Mouse (Mus musculus): ENCODE data around the gene Slx1b. TPM values are rescaled to one million over a fixed set of nuclear protein-coding genes. Genes with fewer than 3 reads are reported as not detected.

Slx1b gene
- polyA plus RNA-seq, 1 experiment from 2014 or later, result 3.0 TPM

- no peak for ATAC-seq (ENCODE audit: insufficient read depth)
Observed at GRCm38 (mm10) chr7:126718787-126719337, 23.3 kb upstream of the Slx1b start.

GRCm38 (mm10) chr7:126717566-126717965 lies 22.0 kb upstream of the Slx1b start:
- no peak overlapping the region for H3K4me3 ChIP-seq (replicated peaks)
- H3K27me3 ChIP-seq, result no peaks in the 10 kb centered on the region
- WGBS (ENCODE audit: insufficient replicate concordance), result 79% methylated on average over 3 of the region's 3 CpGs
- no peak for ATAC-seq (ENCODE audit: insufficient read depth)
- H3K4me2 ChIP-seq, result no peak overlapping the region
- H3K9me3 ChIP-seq (replicated peaks), result no peaks in the 10 kb centered on the region
- no peaks in the 10 kb centered on the region for H3K36me3 ChIP-seq (replicated peaks)
- H3K9ac ChIP-seq, result no peak overlapping the region
- no peaks in the 10 kb centered on the region for H3K4me1 ChIP-seq (replicated peaks)
- H3K27ac ChIP-seq (replicated peaks), result no peak overlapping the region

More at GRCm38 (mm10) chr7:126718787-126719337, 23.3 kb upstream of the Slx1b start:
- H3K4me1 ChIP-seq (replicated peaks), result no peaks in the 10 kb centered on the region
- H3K36me3 ChIP-seq (replicated peaks), result no peaks in the 10 kb centered on the region
- no peaks in the 10 kb centered on the region for H3K27me3 ChIP-seq
- H3K27ac ChIP-seq (replicated peaks), result no peak overlapping the region
- no peak overlapping the region for H3K4me3 ChIP-seq (replicated peaks)
- no peaks in the 10 kb centered on the region for H3K9me3 ChIP-seq (replicated peaks)
- H3K4me2 ChIP-seq, result no peak overlapping the region
- 80% methylated on average over 5 of the region's 5 CpGs for WGBS (ENCODE audit: insufficient replicate concordance)
- H3K9ac ChIP-seq, result no peak overlapping the region

GRCm38 (mm10) chr7:126715679-126716078 lies 20.1 kb upstream of the Slx1b start:
- no peak overlapping the region for H3K9ac ChIP-seq
- H3K36me3 ChIP-seq (replicated peaks), result no peaks in the 10 kb centered on the region
- no peaks in the 10 kb centered on the region for H3K9me3 ChIP-seq (replicated peaks)
- no peak overlapping the region for H3K4me2 ChIP-seq
- no peak for ATAC-seq (ENCODE audit: insufficient read depth)
- 72% methylated on average over 4 of the region's 4 CpGs for WGBS (ENCODE audit: insufficient replicate concordance)
- H3K27me3 ChIP-seq, result no peaks in the 10 kb centered on the region
- no peak overlapping the region for H3K27ac ChIP-seq (replicated peaks)
- H3K4me1 ChIP-seq (replicated peaks), result no peaks in the 10 kb centered on the region
- no peak overlapping the region for H3K4me3 ChIP-seq (replicated peaks)

GRCm38 (mm10) chr7:126711910-126712309 lies 16.3 kb upstream of the Slx1b start:
- Histone ChIP-seq H3K36me3 (replicated peaks) (no peaks in the 10 kb centered on the region), H3K4me1 (replicated peaks) (peaks cover 4% of the 10 kb centered on the region; the same call in 1 of the 2 replicates), H3K27me3 (no peaks in the 10 kb centered on the region), H3K4me3 (replicated peaks) (no peak overlapping the region), H3K9me3 (replicated peaks) (no peaks in the 10 kb centered on the region), H3K27ac (replicated peaks) (no peak overlapping the region), H3K4me2 (no peak overlapping the region), H3K9ac (no peak overlapping the region)
- no peak for ATAC-seq (ENCODE audit: insufficient read depth)
- WGBS (ENCODE audit: insufficient replicate concordance), result 67% methylated on average over 3 of the region's 3 CpGs

GRCm38 (mm10) chr7:126710266-126710665 lies 14.7 kb upstream of the Slx1b start:
- WGBS (ENCODE audit: insufficient replicate concordance), result 50% methylated on average over 4 of the region's 4 CpGs
- Histone ChIP-seq H3K4me3 (replicated peaks) (no peak overlapping the region), H3K9me3 (replicated peaks) (no peaks in the 10 kb centered on the region), H3K9ac (no peak overlapping the region), H3K27me3 (peaks cover 7% of the 10 kb centered on the region), H3K27ac (replicated peaks) (no peak overlapping the region), H3K4me1 (replicated peaks) (peaks cover 4% of the 10 kb centered on the region; the same call in 1 of the 2 replicates), H3K36me3 (replicated peaks) (no peaks in the 10 kb centered on the region), H3K4me2 (no peak overlapping the region)
- ATAC-seq (ENCODE audit: insufficient read depth), result no peak

- no peak overlapping the region for H3K4me3 ChIP-seq (replicated peaks)
- ATAC-seq (ENCODE audit: insufficient read depth), result no peak
- H3K4me1 ChIP-seq (replicated peaks), result peaks cover 19% of the 10 kb centered on the region
- H3K27ac ChIP-seq (replicated peaks), result no peak overlapping the region
- no peak overlapping the region for H3K4me2 ChIP-seq
- no peaks in the 10 kb centered on the region for H3K36me3 ChIP-seq (replicated peaks)
- no peak overlapping the region for H3K9ac ChIP-seq
- WGBS (ENCODE audit: insufficient replicate concordance), result 73% methylated on average over 10 of the region's 10 CpGs
- H3K27me3 ChIP-seq, result peaks cover 26% of the 10 kb centered on the region
- H3K9me3 ChIP-seq (replicated peaks), result no peaks in the 10 kb centered on the region
Observed at GRCm38 (mm10) chr7:126708175-126708952, 12.8 kb upstream of the Slx1b start.

GRCm38 (mm10) chr7:126707442-126708174 lies 12.0 kb upstream of the Slx1b start, which contains the start of gene Coro1a:
Gene Coro1a (minus strand): TSS chr7:126707787.
- no peaks in the 10 kb centered on the region for H3K36me3 ChIP-seq (replicated peaks)
- no peak within 1 kb of the TSS for H3K9ac ChIP-seq
- peaks cover 34% of the 10 kb centered on the region for H3K27me3 ChIP-seq
- no peak within 1 kb of the TSS for H3K27ac ChIP-seq (replicated peaks)
- H3K4me2 ChIP-seq, result no peak within 1 kb of the TSS
- no peak within 1 kb of the TSS for H3K4me3 ChIP-seq (replicated peaks)
- H3K9me3 ChIP-seq (replicated peaks), result no peaks in the 10 kb centered on the region
- ATAC-seq (ENCODE audit: insufficient read depth), result no peak
- 48% methylated on average over 19 of the region's 19 CpGs for WGBS (ENCODE audit: insufficient replicate concordance)
- H3K4me1 ChIP-seq (replicated peaks), result peaks cover 19% of the 10 kb centered on the region

GRCm38 (mm10) chr7:126704121-126704980 lies 8.8 kb upstream of the Slx1b start:
- H3K4me1 ChIP-seq (replicated peaks), result peaks cover 42% of the 10 kb centered on the region
- H3K36me3 ChIP-seq (replicated peaks), result peaks cover 16% of the 10 kb centered on the region
- H3K4me3 ChIP-seq (replicated peaks), result peak overlapping the region; percentile 56
- peak overlapping the region; percentile 78 for H3K27ac ChIP-seq (replicated peaks)
- peak overlapping the region; percentile 30; the same call in 1 of the 2 replicates for H3K9ac ChIP-seq
- 1% methylated on average over 39 of the region's 39 CpGs for WGBS (ENCODE audit: insufficient replicate concordance)
- H3K27me3 ChIP-seq, result peaks cover 37% of the 10 kb centered on the region
- H3K9me3 ChIP-seq (replicated peaks), result no peaks in the 10 kb centered on the region
- H3K4me2 ChIP-seq, result peak overlapping the region; percentile 68
- peak; percentile 39 for ATAC-seq (ENCODE audit: insufficient read depth)

- Histone ChIP-seq H3K4me3 (replicated peaks) (peak overlapping the region; percentile 56), H3K4me2 (peak overlapping the region; percentile 68), H3K27ac (replicated peaks) (peak overlapping the region; percentile 78), H3K36me3 (replicated peaks) (peaks cover 23% of the 10 kb centered on the region), H3K9ac (peak overlapping the region; percentile 2; the same call in 1 of the 2 replicates), H3K4me1 (replicated peaks) (peaks cover 46% of the 10 kb centered on the region), H3K9me3 (replicated peaks) (no peaks in the 10 kb centered on the region), H3K27me3 (peaks cover 37% of the 10 kb centered on the region)
- ATAC-seq (ENCODE audit: insufficient read depth), result no peak
- WGBS (ENCODE audit: insufficient replicate concordance), result 7% methylated on average over 7 of the region's 7 CpGs
Observed at GRCm38 (mm10) chr7:126703757-126704077, 8.1 kb upstream of the Slx1b start.

- Histone ChIP-seq H3K4me1 (replicated peaks) (peaks cover 46% of the 10 kb centered on the region), H3K9ac (0 out of 2 replicates have a peak overlapping the region, but pooled peaks have one; percentile 2), H3K36me3 (replicated peaks) (peaks cover 25% of the 10 kb centered on the region), H3K27me3 (peaks cover 37% of the 10 kb centered on the region), H3K4me3 (replicated peaks) (peak overlapping the region; percentile 56), H3K9me3 (replicated peaks) (no peaks in the 10 kb centered on the region), H3K27ac (replicated peaks) (peak overlapping the region; percentile 78), H3K4me2 (peak overlapping the region; percentile 32)
- 40% methylated on average over 12 of the region's 12 CpGs for WGBS (ENCODE audit: insufficient replicate concordance)
- ATAC-seq (ENCODE audit: insufficient read depth), result no peak
Observed at GRCm38 (mm10) chr7:126702861-126703756, 7.5 kb upstream of the Slx1b start.

Data from liver, embryonic 15.5 days (tissue).